Mouse (Mus musculus): ENCODE measurements around the gene Polg2. TPM values are rescaled to one million over a fixed set of nuclear protein-coding genes. Genes with fewer than 3 reads are reported as not detected.
"Not testable (repeated sequence)": the region's sequence is repeated elsewhere in the genome, so short reads cannot be mapped to it uniquely, and the experiment has no call there.

Gene Polg2
- polyA plus RNA-seq, 1 experiment from 2014 or later: 9.3 TPM

DNA sequence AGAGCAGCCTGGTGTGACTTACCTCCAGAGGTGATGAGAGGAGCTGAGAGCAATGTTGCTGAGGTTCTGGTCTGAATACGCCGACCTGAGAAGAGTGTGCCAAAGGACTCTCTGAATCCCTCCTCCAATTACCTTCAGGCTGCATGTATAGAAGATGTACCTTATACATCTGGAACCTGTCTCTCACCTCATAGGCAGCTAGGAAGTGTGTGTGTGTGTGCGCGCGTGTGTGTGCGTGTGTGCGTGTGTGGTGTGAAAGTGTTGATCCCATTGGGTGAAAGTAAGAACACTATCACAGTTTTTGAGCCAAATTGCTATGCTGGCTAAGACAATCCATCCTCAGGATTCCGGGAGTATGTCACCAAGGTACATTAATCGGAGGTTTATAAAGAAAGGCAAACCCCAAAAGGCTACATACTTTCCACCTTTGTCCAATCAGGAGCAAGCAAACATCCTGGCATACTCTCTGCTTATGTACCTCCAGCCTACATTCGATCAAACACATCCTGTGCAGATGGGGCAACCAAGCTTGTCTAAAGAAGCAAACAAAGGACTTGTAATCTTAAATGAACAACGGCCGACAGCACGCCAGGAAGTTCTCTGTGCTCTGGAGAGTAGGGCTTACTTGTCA lies 29.1 kb downstream of the Polg2 start, which contains the start of gene Pecam1:
Gene Pecam1, minus strand, starts transcription at position 508 of the 631 bp plus-strand sequence.
- Histone ChIP-seq H3K4me3 (ENCODE audit: low read depth, low read length) (no peak within 1 kb of the TSS), H3K27ac (ENCODE audit: low read depth, low read length) (no peak within 1 kb of the TSS), H3K9me3 (ENCODE audit: control insufficient read depth, low read length) (peaks cover 2% of the 10 kb centered on the region; the same call in 1 of the 2 replicates), H3K4me1 (replicated peaks; ENCODE audit: control insufficient read depth, insufficient read depth, low read length) (peaks cover 10% of the 10 kb centered on the region; the same call in 1 of the 2 replicates), H3K27me3 (replicated peaks; ENCODE audit: control insufficient read depth, insufficient read depth, low read length) (no peaks in the 10 kb centered on the region), H3K9ac (ENCODE audit: low read depth, low read length) (no peak within 1 kb of the TSS), H3K4me2 (peak within 1 kb of the TSS; percentile 27; the same call in 1 of the 2 replicates), H3K36me3 (ENCODE audit: control insufficient read depth, insufficient read depth, low read length) (no peaks in the 10 kb centered on the region)
- WGBS: 68% methylated on average over 13 of the region's 13 CpGs
- DNase-seq (ENCODE audit: low spot score) (no peak), ATAC-seq (replicated peaks; ENCODE audit: low FRiP score) (no peak)

DNA sequence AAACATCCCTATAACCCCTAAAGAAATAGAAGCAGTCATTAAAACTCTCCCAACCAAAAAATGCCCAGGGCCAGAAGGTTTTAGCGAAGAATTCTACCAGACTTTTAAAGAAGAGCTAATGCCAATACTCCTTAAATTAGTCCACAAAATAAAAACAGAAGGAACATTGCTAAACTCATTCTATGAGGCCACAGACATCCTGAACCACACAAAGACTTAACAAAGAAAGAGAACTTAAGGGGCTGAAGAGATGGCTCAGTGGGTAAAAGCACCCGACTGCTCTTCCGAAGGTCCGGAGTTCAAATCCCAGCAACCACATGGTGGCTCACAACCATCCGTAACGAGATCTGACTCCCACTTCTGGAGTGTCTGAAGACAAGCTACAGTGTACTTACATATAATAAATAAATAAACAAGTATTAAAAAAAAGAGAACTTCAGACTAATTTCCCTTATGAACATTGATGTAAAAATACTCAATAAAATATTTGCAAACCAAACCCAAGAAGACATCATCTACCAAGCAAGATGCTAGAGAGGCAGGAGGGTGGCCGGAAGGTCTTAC lies 29.7 kb downstream of the Polg2 start:
- ATAC-seq (replicated peaks; ENCODE audit: low FRiP score); H3K4me3 ChIP-seq (ENCODE audit: low read depth, low read length); H3K9me3 ChIP-seq (ENCODE audit: control insufficient read depth, low read length); H3K9ac ChIP-seq (ENCODE audit: low read depth, low read length); H3K27me3 ChIP-seq (replicated peaks; ENCODE audit: control insufficient read depth, insufficient read depth, low read length); DNase-seq (ENCODE audit: low spot score); H3K27ac ChIP-seq (ENCODE audit: low read depth, low read length); H3K4me2 ChIP-seq; H3K4me1 ChIP-seq (replicated peaks; ENCODE audit: control insufficient read depth, insufficient read depth, low read length); H3K36me3 ChIP-seq (ENCODE audit: control insufficient read depth, insufficient read depth, low read length): not testable (repeated sequence)
- WGBS: 90% methylated on average over 7 of the region's 7 CpGs

- no peak overlapping the region for H3K4me3 ChIP-seq (ENCODE audit: low read depth, low read length)
- H3K4me2 ChIP-seq: no peak overlapping the region
- no peak for DNase-seq (ENCODE audit: low spot score)
- H3K9ac ChIP-seq (ENCODE audit: low read depth, low read length): no peak overlapping the region
- peaks cover 2% of the 10 kb centered on the region; the same call in 1 of the 2 replicates for H3K9me3 ChIP-seq (ENCODE audit: control insufficient read depth, low read length)
- H3K27ac ChIP-seq (ENCODE audit: low read depth, low read length): no peak overlapping the region
- no peaks in the 10 kb centered on the region for H3K27me3 ChIP-seq (replicated peaks; ENCODE audit: control insufficient read depth, insufficient read depth, low read length)
- ATAC-seq (replicated peaks; ENCODE audit: low FRiP score): no peak
- 87% methylated on average over 5 of the region's 5 CpGs for WGBS
- no peaks in the 10 kb centered on the region for H3K36me3 ChIP-seq (ENCODE audit: control insufficient read depth, insufficient read depth, low read length)
- no peaks in the 10 kb centered on the region for H3K4me1 ChIP-seq (replicated peaks; ENCODE audit: control insufficient read depth, insufficient read depth, low read length)
Observed at GRCm38 (mm10) chr11:106744949-106745348, 34.4 kb downstream of the Polg2 start.

- WGBS: 39% methylated on average over 6 of the region's 6 CpGs
- ATAC-seq (replicated peaks; ENCODE audit: low FRiP score) (no peak), DNase-seq (ENCODE audit: low spot score) (no peak)
- Histone ChIP-seq H3K9ac (ENCODE audit: low read depth, low read length) (no peak overlapping the region), H3K4me2 (no peak overlapping the region), H3K4me3 (ENCODE audit: low read depth, low read length) (no peak overlapping the region), H3K27me3 (replicated peaks; ENCODE audit: control insufficient read depth, insufficient read depth, low read length) (no peaks in the 10 kb centered on the region), H3K36me3 (ENCODE audit: control insufficient read depth, insufficient read depth, low read length) (no peaks in the 10 kb centered on the region), H3K4me1 (replicated peaks; ENCODE audit: control insufficient read depth, insufficient read depth, low read length) (0 out of 2 replicates have a peak, but pooled peaks cover under 1% of the 10 kb centered on the region), H3K27ac (ENCODE audit: low read depth, low read length) (no peak overlapping the region), H3K9me3 (ENCODE audit: control insufficient read depth, low read length) (peaks cover 2% of the 10 kb centered on the region; the same call in 1 of the 2 replicates)
Observed at GRCm38 (mm10) chr11:106742388-106742841, 36.9 kb downstream of the Polg2 start.

- WGBS: 80% methylated on average over 3 of the region's 3 CpGs
- Histone ChIP-seq H3K9me3 (ENCODE audit: control insufficient read depth, low read length) (no peaks in the 10 kb centered on the region), H3K36me3 (ENCODE audit: control insufficient read depth, insufficient read depth, low read length) (no peaks in the 10 kb centered on the region), H3K4me2 (no peak overlapping the region), H3K4me3 (ENCODE audit: low read depth, low read length) (no peak overlapping the region), H3K4me1 (replicated peaks; ENCODE audit: control insufficient read depth, insufficient read depth, low read length) (peaks cover 4% of the 10 kb centered on the region; the same call in 1 of the 2 replicates), H3K27ac (ENCODE audit: low read depth, low read length) (no peak overlapping the region), H3K27me3 (replicated peaks; ENCODE audit: control insufficient read depth, insufficient read depth, low read length) (no peaks in the 10 kb centered on the region), H3K9ac (ENCODE audit: low read depth, low read length) (no peak overlapping the region)
- ATAC-seq (replicated peaks; ENCODE audit: low FRiP score): no peak
- DNase-seq (ENCODE audit: low spot score): no peak
Observed at GRCm38 (mm10) chr11:106741826-106742225, 37.5 kb downstream of the Polg2 start.

DNA sequence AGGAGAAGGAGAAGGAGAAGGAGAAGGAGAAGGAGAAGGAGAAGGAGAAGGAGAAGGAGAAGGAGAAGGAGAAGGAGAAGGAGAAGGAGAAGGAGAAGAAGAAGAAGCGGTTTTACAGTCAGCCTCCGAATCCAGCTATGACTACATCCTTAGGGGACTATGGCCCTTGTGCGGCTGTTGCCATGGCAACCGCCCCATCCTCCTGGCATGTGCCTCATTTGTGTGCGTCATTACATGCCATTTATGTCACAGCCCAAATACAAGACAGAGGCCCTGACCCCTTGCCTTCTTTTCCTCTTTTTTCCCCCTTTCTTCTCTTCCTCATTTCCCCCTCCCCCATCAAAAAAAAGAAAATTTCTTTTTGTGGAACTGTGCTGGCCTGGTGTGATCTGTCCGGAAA lies 38.1 kb downstream of the Polg2 start:
- no peak for DNase-seq (ENCODE audit: low spot score)
- Histone ChIP-seq H3K27me3 (replicated peaks; ENCODE audit: control insufficient read depth, insufficient read depth, low read length) (no peaks in the 10 kb centered on the region), H3K4me3 (ENCODE audit: low read depth, low read length) (no peak overlapping the region), H3K27ac (ENCODE audit: low read depth, low read length) (no peak overlapping the region), H3K9me3 (ENCODE audit: control insufficient read depth, low read length) (no peaks in the 10 kb centered on the region), H3K4me2 (no peak overlapping the region), H3K9ac (ENCODE audit: low read depth, low read length) (no peak overlapping the region), H3K36me3 (ENCODE audit: control insufficient read depth, insufficient read depth, low read length) (no peaks in the 10 kb centered on the region), H3K4me1 (replicated peaks; ENCODE audit: control insufficient read depth, insufficient read depth, low read length) (peaks cover 4% of the 10 kb centered on the region; the same call in 1 of the 2 replicates)
- WGBS: 78% methylated on average over 6 of the region's 6 CpGs
- no peak for ATAC-seq (replicated peaks; ENCODE audit: low FRiP score)

DNA sequence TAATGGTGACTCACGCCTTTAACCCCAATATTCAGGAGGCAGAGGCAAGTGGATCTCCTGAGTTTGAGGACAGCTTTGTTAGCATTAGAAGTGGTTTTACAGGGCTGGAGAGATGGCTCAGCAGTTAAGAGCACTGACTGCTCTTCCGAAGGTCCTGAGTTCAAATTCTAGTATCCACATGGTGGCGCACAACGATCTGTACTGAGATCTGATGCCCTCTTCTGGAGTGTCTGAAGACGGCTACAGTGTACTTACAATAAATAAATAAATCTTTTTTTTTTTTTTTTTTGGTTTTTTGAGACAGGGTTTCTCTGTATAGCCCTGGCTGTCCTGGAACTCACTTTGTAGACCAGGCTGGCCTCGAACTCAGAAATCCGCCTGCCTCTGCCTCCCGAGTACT lies 38.6 kb downstream of the Polg2 start:
- H3K9me3 ChIP-seq (ENCODE audit: control insufficient read depth, low read length); ATAC-seq (replicated peaks; ENCODE audit: low FRiP score); H3K36me3 ChIP-seq (ENCODE audit: control insufficient read depth, insufficient read depth, low read length); H3K4me1 ChIP-seq (replicated peaks; ENCODE audit: control insufficient read depth, insufficient read depth, low read length); H3K4me2 ChIP-seq; H3K4me3 ChIP-seq (ENCODE audit: low read depth, low read length); DNase-seq (ENCODE audit: low spot score); H3K27me3 ChIP-seq (replicated peaks; ENCODE audit: control insufficient read depth, insufficient read depth, low read length); H3K27ac ChIP-seq (ENCODE audit: low read depth, low read length); H3K9ac ChIP-seq (ENCODE audit: low read depth, low read length): not testable (repeated sequence)
- 90% methylated on average over 8 of the region's 8 CpGs for WGBS

- Histone ChIP-seq H3K9ac (ENCODE audit: low read depth, low read length) (no peak overlapping the region), H3K27me3 (replicated peaks; ENCODE audit: control insufficient read depth, insufficient read depth, low read length) (no peaks in the 10 kb centered on the region), H3K4me1 (replicated peaks; ENCODE audit: control insufficient read depth, insufficient read depth, low read length) (peaks cover 4% of the 10 kb centered on the region; the same call in 1 of the 2 replicates), H3K36me3 (ENCODE audit: control insufficient read depth, insufficient read depth, low read length) (no peaks in the 10 kb centered on the region), H3K4me2 (no peak overlapping the region), H3K9me3 (ENCODE audit: control insufficient read depth, low read length) (no peaks in the 10 kb centered on the region), H3K4me3 (ENCODE audit: low read depth, low read length) (no peak overlapping the region), H3K27ac (ENCODE audit: low read depth, low read length) (no peak overlapping the region)
- DNase-seq (ENCODE audit: low spot score): no peak
- ATAC-seq (replicated peaks; ENCODE audit: low FRiP score): no peak
- 89% methylated on average over 2 of the region's 2 CpGs for WGBS
Observed at GRCm38 (mm10) chr11:106739116-106739515, 40.2 kb downstream of the Polg2 start.

GRCm38 (mm10) chr11:106737178-106737621 lies 42.1 kb downstream of the Polg2 start:
- H3K9ac ChIP-seq (ENCODE audit: low read depth, low read length): no peak overlapping the region

More at GRCm38 (mm10) chr11:106737178-106737621, 42.1 kb downstream of the Polg2 start:
- WGBS: 46% methylated on average over 12 of the region's 12 CpGs
- no peaks in the 10 kb centered on the region for H3K27me3 ChIP-seq (replicated peaks; ENCODE audit: control insufficient read depth, insufficient read depth, low read length)
- DNase-seq (ENCODE audit: low spot score) (no peak), ATAC-seq (replicated peaks; ENCODE audit: low FRiP score) (no peak)
- no peak overlapping the region for H3K4me3 ChIP-seq (ENCODE audit: low read depth, low read length)
- no peaks in the 10 kb centered on the region for H3K36me3 ChIP-seq (ENCODE audit: control insufficient read depth, insufficient read depth, low read length)
- no peaks in the 10 kb centered on the region for H3K9me3 ChIP-seq (ENCODE audit: control insufficient read depth, low read length)
- peaks cover 4% of the 10 kb centered on the region; the same call in 1 of the 2 replicates for H3K4me1 ChIP-seq (replicated peaks; ENCODE audit: control insufficient read depth, insufficient read depth, low read length)
- no peak overlapping the region for H3K4me2 ChIP-seq
- H3K27ac ChIP-seq (ENCODE audit: low read depth, low read length): no peak overlapping the region

All from liver, embryonic 11.5 days (tissue).